Mouse (Mus musculus) WW6 (cell line): ENCODE measurements around the gene Jarid2.
A peak's percentile ranks its signal among the peaks of the same experiment; 100 is the strongest.
"Not testable (repeated sequence)": the region's sequence is repeated elsewhere in the genome, so short reads cannot be mapped to it uniquely, and the experiment has no call there.

ENCODE experiments used
- DNase-seq: peaks from one replicate; pipeline ENCODE4 v3.0.0-alpha.2; 2013; ENCODE audit warnings: low read depth, low spot score

Gene Jarid2

GRCm38 (mm10) chr13:44729424-44729971 is at the start of gene Jarid2:
Gene Jarid2 (plus strand): TSS chr13:44729474.
- DNase-seq, result no peak

DNA sequence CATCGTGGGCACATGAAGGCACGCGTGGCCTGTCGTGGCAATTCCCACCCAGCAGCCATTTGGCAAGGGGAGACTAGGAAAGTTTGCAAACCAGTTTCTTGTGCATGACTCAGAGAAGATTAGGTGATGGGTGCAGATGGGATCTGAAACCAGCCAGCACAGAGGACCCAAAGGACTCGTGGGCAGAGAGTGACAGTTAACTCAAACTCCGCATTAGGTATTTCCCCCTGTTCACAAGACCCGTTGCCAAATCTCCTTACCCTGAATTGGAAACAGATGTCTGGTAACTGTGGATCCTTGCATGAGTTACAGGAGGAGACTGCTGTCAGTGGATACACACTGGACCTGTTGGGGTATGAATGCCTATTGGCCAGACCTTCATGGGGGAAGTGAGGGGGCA is 48.2 kb upstream of the Jarid2 start:
- DNase-seq, result no peak

DNA sequence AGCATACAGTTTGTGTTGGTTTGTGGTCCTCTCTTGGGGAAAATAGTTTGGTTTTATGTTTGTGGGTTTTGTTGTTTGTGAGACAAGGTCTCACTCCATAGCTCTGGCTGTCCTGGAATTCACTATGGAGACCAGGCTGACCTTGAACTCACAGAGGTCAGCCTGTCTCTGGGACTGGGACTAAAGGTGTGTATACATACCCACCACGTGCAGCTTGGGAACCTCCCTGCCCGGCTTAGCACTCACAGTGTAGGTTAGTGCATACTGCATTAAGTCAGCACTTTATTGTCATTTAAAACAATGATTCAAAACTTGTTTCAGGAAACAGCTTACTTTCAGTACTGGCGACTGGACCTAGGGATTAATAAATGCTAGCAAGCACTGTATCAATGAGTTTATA is 41.1 kb upstream of the Jarid2 start:
- no peak for DNase-seq

DNA sequence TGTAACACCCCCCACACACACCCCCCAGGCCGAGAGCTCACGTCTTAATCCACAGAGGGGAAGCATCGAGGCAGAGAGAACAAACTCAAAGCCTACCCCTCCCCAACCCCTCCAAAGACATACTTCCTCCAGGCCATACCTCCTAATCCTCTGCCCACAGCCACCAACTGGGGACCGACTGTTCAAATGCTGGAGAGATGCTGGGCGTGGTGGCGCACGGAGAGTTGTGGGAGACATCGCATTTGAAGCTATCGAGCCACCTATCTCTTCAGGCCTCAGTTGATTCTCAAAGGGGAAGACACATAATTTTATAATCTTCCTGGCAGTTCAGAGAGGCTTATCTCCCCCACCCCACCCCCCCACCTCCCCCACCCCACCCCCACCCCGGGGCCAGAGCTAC is 31.6 kb upstream of the Jarid2 start:
- no peak for DNase-seq

DNA sequence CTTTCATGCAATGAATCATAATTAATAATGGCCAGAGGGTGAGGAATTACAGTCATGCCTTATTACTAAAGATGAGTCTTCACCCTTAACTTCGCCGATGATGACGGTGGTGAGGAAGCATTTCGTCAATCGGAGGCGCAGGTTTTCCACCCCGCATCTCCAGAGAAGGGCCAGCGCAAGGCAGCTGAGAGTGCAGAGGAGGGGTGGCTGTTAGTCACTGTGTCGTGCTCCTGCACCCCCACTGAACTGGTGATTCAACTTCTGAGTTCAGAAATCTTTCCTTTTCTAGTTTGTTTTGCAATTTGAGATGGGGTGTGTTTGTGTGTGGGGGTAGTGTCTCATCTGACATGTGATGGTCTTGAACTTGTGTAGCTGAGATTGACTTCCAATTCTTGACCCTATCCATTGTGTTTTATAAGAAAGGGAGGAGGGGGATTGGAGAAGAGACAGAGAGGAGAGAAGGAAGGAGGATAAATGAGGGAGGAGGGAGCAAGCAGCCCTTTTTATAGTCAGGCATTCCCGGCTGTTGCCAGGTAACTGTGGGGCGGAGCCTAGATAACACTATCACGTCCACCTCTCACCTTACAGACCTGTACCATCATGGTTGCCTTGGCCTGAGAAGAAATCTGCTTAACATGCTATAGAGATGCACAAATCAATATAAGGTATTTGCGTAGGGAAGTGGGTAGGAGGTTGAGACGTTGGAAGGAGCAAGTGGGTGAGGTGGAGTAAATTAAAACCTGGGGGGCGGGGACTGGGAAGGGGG is 25.1 kb upstream of the Jarid2 start:
- no peak for DNase-seq

- DNase-seq, result peak; percentile 83
Observed at GRCm38 (mm10) chr13:44705031-44705742, 24.1 kb upstream of the Jarid2 start.

- DNase-seq, result no peak
Observed at GRCm38 (mm10) chr13:44705743-44706044, 23.6 kb upstream of the Jarid2 start.

DNA sequence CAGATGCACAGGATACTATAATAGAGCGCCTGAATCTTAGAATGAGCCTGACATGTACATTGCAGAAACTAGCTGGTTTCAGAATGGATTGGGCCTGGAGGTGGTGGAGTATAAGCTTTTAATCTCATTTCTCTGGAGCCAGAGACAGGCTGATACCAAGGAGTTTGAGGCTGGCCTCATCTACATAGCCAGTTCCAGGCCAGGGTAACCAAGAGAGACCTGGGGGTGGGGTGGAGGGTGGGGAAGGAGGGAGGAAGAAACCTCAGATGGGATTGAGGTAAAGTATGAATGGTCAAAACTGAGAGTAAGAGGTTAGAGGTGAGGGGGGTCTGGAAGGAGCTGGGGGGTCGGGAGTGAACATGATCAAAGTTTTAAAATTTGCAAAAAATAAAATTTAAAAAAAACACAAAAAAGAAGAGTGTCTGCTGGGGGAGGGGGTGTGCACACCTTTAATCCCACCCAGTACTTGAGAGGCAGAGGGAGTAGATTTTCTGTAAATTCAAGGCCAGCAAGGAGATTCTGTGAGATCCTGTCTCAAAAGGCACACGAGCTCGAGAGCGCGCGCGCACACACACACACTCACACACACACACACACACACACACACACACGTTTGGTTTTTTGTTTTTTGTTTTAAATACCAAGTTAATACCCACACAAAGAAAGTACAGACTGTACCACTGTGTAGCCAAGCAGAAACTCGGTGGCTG is 22.9 kb upstream of the Jarid2 start:
- no peak for DNase-seq

DNA sequence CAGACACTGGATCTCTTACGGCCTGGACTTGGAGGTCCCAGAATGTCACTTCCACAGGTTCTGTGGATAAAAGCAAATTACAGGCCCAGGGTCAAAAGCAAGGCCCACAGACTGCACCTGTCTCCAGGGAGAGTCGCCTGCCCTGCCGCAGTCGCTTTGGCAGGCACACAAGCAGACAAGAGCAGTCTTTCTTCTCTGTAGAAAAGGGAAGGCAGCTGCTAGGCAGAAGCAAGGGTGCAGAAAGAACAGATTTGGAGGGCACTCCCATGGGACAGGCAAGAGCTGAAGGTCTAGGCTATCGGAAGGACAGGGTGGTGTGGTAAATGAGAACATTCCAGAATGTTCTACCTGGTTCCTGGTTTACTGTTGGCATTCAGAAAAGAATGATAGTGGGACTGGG is 22.1 kb upstream of the Jarid2 start:
- no peak for DNase-seq

DNA sequence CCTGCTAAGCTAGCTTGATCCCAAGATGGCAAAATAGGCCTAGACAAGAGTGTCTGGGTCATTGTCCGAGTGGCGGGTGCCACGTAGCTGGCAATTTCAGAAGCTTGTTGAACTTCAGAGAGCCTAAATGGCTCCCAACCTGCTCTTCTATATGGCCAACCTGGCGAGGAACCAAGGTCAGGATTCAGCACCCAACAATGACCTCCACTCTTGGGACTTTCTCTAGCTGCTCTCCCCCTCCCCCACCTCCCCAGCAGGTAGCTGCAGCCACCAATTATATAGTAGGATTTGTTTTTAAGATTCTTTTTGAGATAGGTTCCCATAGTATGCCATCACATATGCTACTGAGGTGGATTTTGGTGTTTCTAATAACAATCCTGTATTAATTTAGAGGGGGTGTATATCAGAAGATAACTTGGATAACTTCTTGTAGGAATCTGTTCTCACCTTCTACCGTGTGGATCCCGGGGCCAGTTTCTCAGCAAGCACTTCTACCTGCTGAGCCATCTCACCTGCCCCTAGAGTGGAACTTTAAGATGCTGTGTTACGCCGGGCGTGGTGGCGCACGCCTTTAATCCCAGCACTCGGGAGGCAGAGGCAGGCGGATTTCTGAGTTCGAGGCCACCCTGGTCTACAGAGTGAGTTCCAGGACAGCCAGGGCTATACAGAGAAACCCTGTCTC is 20.8 kb upstream of the Jarid2 start:
- DNase-seq, result no peak

DNA sequence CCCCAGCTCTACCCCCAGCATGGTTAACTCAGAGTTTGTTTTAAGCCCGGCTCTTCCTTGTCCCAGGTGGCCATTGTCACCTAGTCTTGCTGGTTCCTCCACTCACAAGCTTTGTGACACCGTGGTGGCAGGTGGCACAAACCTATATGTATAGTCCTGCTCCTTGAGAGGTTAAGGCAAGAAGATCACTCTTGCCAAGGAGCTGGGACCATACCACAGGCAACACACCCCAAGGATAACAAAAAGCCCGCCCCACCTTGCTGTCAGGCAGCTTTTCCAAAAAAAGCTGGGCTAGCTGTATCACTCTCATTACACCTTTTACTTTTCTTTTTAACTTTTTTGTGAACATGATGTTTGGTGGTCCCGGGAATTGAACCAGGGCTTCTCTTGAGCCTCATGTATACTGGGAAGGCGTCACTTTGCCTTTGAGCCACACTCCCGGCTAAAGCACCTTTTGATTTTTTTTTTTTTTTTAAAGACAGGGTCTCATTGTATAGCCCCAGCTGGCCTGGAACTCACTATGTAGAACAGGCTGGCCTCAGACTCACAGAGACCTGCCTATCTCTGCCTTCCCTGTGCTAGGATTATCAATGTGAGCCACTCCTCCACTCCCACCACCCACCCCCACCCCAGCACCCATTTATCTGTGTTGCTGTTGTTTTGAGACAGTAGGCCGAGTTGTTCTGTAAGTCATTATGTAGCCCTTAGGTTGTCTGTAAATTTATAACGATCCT is 19.4 kb upstream of the Jarid2 start:
- no peak for DNase-seq

DNA sequence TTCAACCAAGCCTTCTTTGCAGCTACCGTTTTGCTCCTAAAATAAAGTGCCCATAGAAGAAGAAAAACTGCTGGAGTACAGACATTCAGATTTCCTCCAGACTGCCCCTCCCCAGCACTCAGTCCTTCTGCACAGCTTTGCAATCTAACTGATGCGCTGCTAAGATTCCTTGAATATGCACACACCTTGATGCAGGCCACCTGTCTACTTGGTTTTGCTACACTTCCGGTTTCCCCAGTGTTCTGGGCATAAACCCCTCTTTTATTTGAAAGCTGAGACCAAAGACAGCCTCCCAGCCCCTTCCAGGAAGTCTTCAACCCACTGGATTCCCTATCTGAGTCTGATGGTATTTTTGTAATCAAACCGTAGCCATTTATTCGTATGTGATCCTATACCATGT is 18.2 kb upstream of the Jarid2 start:
- DNase-seq, result no peak

DNA sequence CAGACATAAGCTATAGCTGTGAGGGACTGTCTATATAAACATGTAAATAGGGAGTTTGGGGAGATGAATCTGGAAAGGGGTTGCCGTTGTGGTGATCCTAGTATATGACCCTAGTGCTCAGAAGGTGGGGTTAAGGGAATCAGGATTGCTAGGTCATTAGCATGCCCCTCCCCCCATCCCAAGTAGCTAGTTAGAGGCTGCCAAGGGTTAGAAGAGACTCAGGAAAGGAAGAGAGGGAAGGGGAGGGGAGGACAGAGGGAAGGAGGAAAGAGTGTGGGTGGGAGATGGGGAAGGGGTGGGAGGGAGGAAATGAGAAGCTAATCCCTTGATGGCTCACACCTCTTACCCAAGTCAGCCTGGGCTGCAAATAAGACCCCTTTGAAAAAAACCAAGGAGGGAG is 17.4 kb upstream of the Jarid2 start:
- no peak for DNase-seq

DNA sequence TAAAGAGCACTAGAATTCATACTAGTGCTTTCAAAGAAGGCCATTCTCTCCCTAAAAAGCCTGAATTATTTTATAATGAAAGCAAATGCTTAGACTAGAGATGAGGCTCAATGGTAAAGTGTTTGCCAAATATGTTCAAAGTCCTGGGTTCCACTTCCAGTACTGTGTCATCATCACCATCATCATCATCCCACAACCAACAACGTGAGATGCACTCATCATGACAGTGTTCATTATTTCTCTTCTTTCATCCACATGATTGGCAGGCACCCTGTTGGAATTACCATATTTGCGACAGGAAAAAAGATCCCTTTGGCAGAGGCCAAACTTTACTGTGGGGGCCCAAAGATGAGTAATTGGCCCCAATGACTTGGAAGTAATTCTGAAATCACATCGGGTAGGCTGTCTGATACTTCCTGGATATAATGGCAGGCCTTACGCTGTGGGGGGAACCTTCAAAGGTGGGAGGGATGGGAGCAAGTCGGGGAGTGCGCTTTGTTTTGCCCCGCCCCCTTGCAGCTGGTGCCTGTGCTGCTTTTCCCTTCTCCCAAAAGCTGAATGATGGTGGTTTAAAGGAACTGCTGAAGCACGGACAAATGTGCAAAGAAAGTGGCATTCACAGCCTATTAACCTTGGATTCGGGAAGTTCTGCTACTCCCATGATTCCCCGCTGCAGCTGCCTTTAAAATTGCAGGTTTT is 13.9 kb upstream of the Jarid2 start:
- DNase-seq, result no peak

GRCm38 (mm10) chr13:44717838-44718237 is 11.4 kb upstream of the Jarid2 start:
- no peak for DNase-seq

DNA sequence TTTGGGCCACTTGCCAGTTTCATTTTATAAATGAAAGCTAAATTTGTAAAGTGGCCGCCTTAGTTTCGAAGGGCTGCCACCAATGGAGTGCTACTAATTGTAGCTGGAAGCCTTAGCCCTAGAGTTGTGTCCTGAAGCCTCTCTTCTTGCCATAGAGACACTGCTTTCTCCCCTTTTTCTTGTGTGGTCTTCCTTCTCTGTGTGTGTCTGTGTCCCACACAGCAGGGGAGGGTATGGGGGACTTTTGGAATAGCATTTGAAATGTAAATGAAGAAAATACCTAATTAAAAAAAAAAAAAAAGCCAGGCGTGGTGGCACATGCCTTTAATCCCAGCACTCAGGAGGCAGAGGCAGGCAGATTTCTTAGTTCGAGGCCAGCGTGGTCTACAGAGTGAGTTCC is 10.8 kb upstream of the Jarid2 start:
- DNase-seq, result not testable (repeated sequence)

- DNase-seq, result no peak
Observed at GRCm38 (mm10) chr13:44720094-44720493, 9.2 kb upstream of the Jarid2 start.

DNA sequence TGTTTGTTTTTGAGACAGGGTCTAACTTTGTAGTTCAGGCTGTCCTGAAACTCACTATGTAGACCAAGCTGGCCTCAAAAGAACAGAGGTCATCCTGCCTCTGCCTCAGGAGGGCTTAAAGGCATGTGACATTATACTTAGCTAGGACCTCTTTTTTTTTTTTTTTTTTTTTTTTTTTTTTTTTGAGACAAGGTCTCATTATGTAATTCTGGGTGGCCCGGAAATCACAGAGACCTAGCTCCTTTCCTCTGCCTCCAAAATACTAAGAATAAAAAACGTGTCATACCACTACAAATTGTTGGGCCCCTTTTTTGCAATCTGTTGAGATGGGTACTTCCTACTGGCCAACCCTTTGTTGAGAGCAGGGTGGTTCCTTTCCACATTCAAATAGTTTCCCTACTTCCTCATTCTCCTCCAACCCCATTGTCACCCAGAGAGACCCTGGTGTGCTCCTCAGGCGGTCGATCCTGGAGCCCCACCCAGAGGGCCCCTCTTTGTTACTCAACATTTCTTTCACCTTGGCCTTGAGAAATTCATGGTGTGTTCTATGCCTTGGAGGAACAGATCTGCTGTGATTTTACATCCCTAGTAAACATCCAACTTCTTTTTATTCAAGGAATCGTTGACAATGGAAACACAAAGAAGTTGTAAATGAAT is 7.3 kb upstream of the Jarid2 start:
- no peak for DNase-seq

- not testable (repeated sequence) for DNase-seq
Observed at GRCm38 (mm10) chr13:44723522-44723921, 5.8 kb upstream of the Jarid2 start.
